Mouse (Mus musculus) heart, embryonic 13.5 days (tissue): ENCODE results near the gene Cplx2. TPM values are rescaled to one million over a fixed set of nuclear protein-coding genes. Genes with fewer than 3 reads are reported as not detected.

ENCODE experiments used
- ATAC-seq: fragments of 200-750 bp; cut with Nextera tagmentation; 2 replicates; pipeline ENCODE4 v1.8.0; 2017; ENCODE audit warnings: moderate TSS enrichment; ENCODE audit not compliant: insufficient number of reproducible peaks, low FRiP score, low TSS enrichment; ENCODE audit errors: extremely low read depth
- H3K27ac ChIP-seq: fragments of 300-500 bp; sonication (generic); replicated peaks from 2 replicates; pipeline ENCODE4 v1.5.1; 2015; ENCODE audit warnings: moderate library complexity, mild to moderate bottlenecking, inconsistent platforms
- H3K27me3 ChIP-seq: fragments of 300-500 bp; sonication (generic); replicated peaks from 2 replicates; pipeline ENCODE4 v1.6.1; 2015; ENCODE audit warnings: mild to moderate bottlenecking, inconsistent platforms
- H3K36me3 ChIP-seq: fragments of 300-500 bp; sonication (generic); 2 replicates; pipeline ENCODE4 v1.6.1; 2015; ENCODE audit warnings: mild to moderate bottlenecking, inconsistent platforms
- H3K4me1 ChIP-seq: fragments of 300-500 bp; sonication (generic); 2 replicates; pipeline ENCODE4 v1.6.1; 2015; ENCODE audit warnings: inconsistent platforms
- H3K4me2 ChIP-seq: fragments of 300-500 bp; sonication (generic); 2 replicates; pipeline ENCODE4 v1.6.1; 2015; ENCODE audit warnings: inconsistent platforms, mild to moderate bottlenecking, moderate library complexity
- H3K4me3 ChIP-seq: fragments of 300-500 bp; sonication (generic); 2 replicates; pipeline ENCODE4 v1.5.1; 2015; ENCODE audit warnings: moderate library complexity, mild to moderate bottlenecking, inconsistent platforms
- H3K9ac ChIP-seq: fragments of 300-500 bp; sonication (generic); 2 replicates; pipeline ENCODE4 v1.6.1; 2015; ENCODE audit warnings: inconsistent platforms, mild to moderate bottlenecking, moderate library complexity
- H3K9me3 ChIP-seq: fragments of 300-500 bp; sonication (generic); 2 replicates; pipeline ENCODE4 v1.6.1; 2016; ENCODE audit warnings: inconsistent platforms
- WGBS: fragments of 180-500 bp; shearing (Covaris S2); methylation state at CpG from one replicate; pipeline ENCODE4 v1.1.7; 2015; ENCODE audit warnings: mixed read lengths; 5-methylcytosine and 5-hydroxymethylcytosine counted together
- polyA plus RNA-seq: library from polyadenylated mRNA; unstranded; fragments of >200 nt; fragmentation: Nextera tagmentation; extraction: Ambion mirVana; gene quantifications from 2 replicates; pipeline ENCODE4 v1.2.1, GENCODE M21; 2015

Gene Cplx2
- polyA plus RNA-seq, 1 experiment from 2014 or later = 2.9 TPM

GRCm38 (mm10) chr13:54431161-54431560 is 60.0 kb downstream of the Cplx2 start:
- no peaks in the 10 kb centered on the region for H3K9me3 ChIP-seq
- H3K4me2 ChIP-seq = no peak overlapping the region
- H3K36me3 ChIP-seq = no peaks in the 10 kb centered on the region
- no peak overlapping the region for H3K9ac ChIP-seq
- H3K27me3 ChIP-seq = no peaks in the 10 kb centered on the region
- no peak overlapping the region for H3K4me3 ChIP-seq
- no peak overlapping the region for H3K27ac ChIP-seq
- no peaks in the 10 kb centered on the region for H3K4me1 ChIP-seq
- no peak for ATAC-seq
- WGBS = 74% methylated on average over 9 of the region's 9 CpGs

Other genes starting within 250 kb of the Cplx2 start
- gene Hrh2, start 179.2 kb upstream of the Cplx2 start, polyA plus RNA-seq = 0.05 TPM in 1 of 2 replicates, not detected in the other
- gene Thoc3, start 97.5 kb downstream of the Cplx2 start, polyA plus RNA-seq = 76.7 and 83.8 TPM in 2 replicates
- 5.4 and 5.7 TPM in 2 replicates for gene Simc1, start 132.4 kb downstream of the Cplx2 start, polyA plus RNA-seq
- gene 4833439L19Rik, start 194.1 kb downstream of the Cplx2 start, polyA plus RNA-seq = 110 and 122 TPM in 2 replicates
- 19.0 and 19.2 TPM in 2 replicates for gene Arl10, start 203.7 kb downstream of the Cplx2 start, polyA plus RNA-seq
- 60.6 and 60.9 TPM in 2 replicates for gene Nop16, start 218.7 kb downstream of the Cplx2 start, polyA plus RNA-seq
- 229 and 258 TPM in 2 replicates for gene Higd2a, start 218.9 kb downstream of the Cplx2 start, polyA plus RNA-seq
- 44.6 and 50.3 TPM in 2 replicates for gene Cltb, start 240.0 kb downstream of the Cplx2 start, polyA plus RNA-seq